Mouse (Mus musculus): ENCODE data around the gene Gm49450.
"Not testable (repeated sequence)": the region's sequence is repeated elsewhere in the genome, so short reads cannot be mapped to it uniquely, and the experiment has no call there.

Gene Gm49450

DNA sequence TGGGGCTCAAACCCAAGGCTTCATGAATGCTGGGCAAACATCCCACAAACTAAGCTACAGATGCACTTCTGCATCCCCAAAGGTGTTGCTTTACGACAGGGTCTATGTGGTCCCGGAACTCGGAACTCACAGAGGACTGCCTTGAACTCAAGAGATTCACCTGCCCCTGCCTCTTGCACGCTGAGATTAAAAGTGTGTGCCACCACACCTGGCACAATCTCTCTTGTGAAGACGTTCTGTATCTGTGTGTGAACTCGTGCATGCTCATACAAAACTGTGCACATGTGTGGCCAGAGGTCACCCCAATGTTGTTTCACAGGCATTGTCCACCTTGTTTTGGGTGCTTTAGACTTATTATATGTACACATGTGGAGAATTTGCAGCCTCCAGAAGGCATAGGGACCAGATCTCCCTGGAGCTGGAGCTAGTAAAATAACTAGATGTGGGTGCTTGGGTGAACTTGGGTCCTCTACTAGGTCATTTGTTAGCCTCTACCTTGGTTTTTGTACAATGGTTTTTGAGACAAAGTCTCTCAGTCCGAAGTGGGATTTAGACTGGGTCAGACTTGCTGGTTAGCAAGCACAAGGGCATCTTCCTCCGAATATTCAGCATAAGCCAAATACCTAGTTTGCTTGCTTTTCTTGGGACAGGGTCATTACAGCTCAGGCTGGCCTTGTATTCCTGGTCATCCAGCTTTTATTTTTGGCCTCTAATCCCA, 23.2 kb downstream of the Gm49450 start:
- peak; percentile 45 for DNase-seq (ENCODE audit: extremely low read depth, insufficient read length, low spot score)

DNA sequence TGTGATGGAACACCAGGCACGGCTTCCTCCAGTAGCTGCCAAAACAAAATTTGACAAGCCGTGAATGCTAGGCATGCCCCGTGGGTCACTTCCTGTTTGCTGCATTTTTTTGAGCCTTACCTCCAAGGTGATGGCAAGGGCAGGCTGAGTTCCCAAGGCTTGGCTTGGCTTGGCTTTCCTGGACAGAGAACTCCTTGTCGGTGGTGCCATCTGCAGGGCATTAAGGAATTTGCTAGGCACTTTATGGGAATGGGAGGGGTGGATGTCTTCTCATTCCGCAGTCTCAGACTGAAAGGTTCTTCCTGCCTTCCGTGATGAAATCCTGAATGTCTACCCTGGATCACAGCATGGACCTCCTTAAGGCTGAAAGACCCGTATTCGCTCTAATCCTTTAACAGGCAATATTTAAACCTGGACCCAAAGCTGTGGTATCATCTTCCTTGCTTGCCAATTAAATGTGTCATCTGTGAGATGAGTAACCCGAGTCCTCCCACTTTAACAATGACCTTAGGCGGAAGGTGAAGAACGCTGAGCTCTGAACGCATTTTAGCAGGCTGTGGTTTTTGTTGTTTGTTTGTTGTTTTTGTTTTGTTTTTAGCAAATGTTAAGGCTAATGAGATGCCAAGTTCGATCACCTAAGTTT, 24.6 kb downstream of the Gm49450 start:
- DNase-seq (ENCODE audit: extremely low read depth, insufficient read length, low spot score): peak; percentile 73

DNA sequence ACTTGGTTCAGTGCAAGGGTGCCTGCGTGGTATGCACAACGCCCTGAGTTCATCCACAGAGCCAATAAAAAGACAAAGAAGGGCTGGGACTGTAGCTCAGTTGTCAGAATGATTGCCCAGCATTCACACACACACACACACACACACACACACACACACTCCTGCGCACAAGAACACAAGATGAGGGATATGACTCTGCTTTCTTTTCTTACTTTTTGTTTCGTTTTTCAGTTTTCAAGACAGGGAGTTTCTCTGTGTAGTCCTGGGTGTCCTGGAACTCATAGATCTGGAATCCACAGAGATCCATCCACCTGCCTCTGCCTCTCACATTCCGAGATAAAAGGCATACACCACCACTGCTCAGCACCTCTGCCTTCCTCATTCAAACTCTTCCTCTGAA, 25.8 kb downstream of the Gm49450 start:
- no peak for DNase-seq (ENCODE audit: extremely low read depth, insufficient read length, low spot score)

DNA sequence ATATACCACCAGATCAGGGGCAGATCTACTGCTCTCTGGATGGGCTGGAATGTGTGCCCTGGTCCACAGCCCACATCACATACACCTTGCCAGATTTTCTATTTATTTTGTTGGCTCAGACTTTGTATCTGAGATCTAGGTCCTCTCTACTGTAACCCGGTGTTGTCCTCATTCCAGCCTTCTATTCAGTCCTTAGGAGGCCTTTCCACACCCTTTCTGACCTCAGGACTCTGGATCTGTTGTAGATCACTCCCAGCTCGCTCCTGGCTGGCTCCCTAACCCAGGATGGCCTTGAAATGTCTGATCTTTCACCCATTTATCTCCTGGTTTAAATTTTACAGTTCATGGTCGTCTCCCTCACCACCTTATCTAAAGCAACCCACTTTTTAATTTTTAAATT, 28.7 kb downstream of the Gm49450 start:
- no peak for DNase-seq (ENCODE audit: extremely low read depth, insufficient read length, low spot score)

DNA sequence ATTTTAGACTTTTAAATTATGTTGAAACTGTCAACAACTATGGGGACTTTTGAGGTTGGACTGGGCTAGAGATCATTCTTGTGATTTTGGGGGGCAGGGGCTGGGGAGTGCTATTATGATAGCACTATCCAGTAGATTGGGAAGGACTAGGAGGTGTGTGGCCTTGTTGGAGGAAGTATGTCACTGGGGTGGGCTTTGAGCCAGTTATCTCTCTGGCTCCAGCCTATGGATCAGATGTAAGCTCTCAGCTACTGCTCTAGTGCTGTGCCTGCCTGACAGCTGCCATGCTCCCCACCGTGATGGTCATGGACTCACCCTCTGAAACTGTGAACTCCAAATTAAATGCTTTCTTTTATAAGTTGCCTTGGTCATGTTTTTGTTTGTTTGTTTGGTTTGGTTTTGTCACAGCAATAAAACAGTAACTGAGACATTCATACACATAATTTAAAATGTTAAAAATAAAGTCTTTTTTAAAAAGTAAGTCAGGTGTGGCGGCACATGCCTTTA, 30.3 kb downstream of the Gm49450 start:
- no peak for DNase-seq (ENCODE audit: extremely low read depth, insufficient read length, low spot score)

DNA sequence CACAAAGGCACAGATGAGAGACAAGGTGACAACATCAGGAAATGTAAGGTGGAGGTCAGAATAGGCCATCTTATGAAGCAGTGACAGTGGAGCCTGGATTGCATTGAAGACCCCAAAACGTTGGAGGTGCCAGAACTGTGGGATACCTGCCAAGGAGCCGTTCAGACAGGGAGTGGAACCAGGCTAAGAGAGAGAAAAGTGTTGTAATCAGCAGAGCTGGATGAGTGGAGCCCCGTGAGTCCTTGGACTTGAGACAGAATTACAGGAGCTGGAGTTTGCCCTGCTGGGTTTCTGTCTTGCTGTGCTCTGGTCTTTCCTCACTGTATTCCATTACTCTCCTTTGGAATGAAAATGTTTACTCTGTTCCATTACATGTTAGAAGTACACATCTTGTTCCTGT, 30.8 kb downstream of the Gm49450 start:
- DNase-seq (ENCODE audit: extremely low read depth, insufficient read length, low spot score): no peak

DNA sequence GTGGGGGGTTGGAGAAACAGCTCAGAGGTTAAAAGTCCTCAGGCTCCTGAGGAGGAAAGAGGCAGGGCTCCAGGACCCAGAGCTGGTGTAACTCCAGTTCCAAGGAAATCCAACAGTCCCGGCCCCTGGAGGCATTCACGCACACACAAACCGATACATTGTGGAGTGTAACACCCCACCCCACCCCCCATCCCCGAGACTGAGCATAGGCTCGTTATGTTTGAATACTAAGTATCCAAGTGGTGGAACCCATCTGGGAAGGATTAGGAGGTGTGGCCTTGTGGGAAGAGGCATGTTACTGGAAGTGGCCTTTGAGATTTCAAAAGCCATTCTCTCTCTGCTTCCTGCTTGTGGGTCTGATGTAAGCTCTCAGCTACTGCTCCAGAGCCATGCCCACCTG, 31.8 kb downstream of the Gm49450 start:
- DNase-seq (ENCODE audit: extremely low read depth, insufficient read length, low spot score): no peak

DNA sequence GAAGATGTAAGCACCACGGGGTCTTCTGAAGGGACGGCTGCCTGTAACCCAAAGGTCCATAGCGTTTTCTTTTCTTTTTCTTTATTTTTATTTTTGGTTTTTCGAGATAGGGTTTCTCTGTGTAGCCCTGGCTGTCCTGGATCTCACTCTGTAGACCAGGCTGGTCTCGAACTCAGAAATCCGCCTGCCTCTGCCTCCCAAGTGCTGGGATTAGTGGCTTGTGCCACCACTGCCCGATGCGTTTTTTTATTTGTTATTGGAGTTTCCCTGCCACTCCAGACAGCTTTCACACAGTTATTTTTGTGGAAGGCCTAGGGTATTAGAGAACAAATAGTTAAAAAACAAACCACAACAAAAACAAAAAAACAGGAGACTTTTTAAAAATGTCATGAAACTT, 34.9 kb downstream of the Gm49450 start:
- DNase-seq (ENCODE audit: extremely low read depth, insufficient read length, low spot score): not testable (repeated sequence)

DNA sequence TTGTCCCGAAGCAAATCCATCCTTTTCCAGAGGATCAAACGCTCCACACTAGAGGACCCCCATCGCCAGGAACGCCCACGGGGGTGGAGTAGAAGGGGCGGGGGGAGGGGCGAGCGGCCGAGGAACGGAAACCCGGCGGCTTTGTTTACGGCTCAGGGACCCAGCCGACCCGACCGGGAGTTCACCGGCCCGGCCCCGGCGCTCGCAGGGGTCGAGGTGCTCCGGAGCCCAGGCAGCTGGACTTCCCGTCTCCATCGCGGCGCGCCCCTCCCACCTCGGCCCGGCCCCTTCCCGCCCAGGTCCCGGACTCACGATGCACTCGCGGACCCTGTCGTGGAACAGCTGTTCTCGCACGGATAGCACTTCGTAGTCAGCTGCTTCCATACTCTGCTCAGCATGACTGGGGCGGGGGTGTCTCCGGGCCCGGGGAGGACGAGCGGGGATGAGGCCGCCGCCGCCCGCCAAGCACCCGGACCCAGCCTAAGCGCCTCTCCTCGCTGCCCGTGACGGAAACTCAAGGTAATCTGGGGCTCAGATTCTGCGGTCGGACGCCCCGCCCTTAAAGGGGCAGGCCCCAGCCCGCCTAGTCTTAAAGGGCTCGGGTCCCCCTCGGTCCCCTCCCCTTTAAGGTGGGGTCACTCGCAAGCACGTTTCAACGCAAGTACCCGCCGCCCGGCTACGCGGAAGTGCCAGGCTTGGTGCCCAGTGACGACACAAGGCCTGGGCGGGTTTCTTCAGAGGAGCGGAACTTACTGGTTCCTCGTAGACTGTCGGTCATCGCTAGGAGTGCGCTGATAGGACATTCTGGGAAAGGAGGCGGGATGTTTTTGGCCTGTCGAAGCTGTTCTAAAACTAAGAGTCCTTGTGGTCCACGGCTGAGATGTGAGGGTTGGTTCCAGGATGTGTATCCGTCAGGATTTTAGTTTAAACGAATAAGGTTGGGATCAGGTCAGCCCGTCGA, 35.5 kb downstream of the Gm49450 start, which contains the start of gene Lmbr1l:
Gene Lmbr1l (minus strand): TSS at position 694 of the 961 bp plus-strand sequence.
- DNase-seq (ENCODE audit: extremely low read depth, insufficient read length, low spot score): peak; percentile 100

DNA sequence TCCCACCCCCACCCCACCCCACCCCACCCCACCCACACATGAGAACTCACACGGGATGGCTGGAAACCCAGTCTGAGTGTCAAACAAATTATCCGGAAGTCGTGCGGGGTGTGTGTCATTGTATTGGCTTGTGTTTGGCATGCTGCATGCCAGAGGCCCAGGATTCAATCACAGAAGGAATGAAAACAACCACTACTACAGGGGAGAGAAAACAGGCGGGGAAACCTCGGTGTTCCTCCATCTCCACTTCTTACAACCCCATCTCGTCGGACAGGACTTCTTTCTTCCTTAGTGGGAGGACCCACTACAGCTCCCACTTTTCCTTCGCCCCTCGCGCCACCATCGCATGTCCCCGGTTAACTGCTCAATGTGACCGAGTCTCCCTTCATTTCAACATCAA, 36.3 kb downstream of the Gm49450 start:
- no peak for DNase-seq (ENCODE audit: extremely low read depth, insufficient read length, low spot score)

DNA sequence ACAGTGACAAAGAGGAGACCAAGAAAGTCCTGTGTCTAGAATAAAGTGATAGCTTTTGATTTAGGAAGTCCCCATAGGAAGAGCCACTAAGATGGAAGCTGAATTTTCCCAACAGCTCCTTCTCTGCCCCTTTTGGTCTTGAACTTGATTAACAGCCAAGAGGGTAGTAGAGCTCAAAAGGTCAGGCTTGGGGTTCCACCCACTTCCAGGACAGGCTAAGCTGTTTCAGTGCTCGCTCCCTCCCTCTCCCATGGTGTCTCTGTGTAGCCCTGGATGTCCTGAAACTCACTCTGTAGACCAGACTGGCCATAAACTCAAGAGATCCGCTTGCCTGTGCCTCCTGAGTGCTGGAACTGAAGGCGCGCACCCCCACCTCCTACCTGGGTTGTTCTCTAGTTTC, 37.3 kb downstream of the Gm49450 start:
- no peak for DNase-seq (ENCODE audit: extremely low read depth, insufficient read length, low spot score)

DNA sequence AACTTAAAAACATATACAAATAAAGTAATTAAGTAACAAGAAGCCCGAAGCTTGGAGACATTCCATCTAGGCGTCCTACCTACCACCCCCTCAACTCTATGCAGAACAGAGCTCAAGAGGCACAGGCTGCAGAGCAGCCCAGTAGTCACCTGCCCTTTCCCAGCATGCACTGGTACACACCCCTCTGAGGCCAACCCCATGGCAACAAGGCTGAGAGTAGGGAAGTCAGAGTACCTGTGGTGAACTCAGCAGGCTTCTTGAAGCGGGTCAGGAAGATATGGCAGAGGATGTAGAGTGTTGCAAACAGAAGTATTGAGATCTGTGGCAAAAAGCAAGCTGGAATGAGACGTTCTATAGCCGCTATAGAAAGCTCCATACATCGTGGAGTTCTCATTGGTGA, 38.4 kb downstream of the Gm49450 start:
- no peak for DNase-seq (ENCODE audit: extremely low read depth, insufficient read length, low spot score)

DNA sequence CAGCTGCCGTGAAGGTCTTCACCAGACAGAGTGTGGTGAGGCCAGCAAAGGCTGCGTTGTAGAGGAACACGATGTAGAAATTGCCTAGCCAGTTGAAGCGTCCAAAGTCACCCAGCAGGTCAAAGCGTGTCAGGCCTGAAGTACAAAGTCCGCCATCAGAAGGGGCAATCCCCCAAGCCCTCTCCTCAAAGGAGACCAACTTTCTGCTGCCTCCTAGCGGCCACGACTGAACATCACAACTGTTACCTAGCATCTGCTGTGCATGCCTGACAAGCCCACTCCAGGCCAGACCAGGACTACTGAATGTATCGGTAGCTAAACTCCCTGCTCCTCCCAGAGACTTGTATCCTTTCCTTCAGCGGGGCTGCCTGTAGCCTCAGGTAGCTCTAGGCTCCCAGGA, 48.7 kb downstream of the Gm49450 start:
- DNase-seq (ENCODE audit: extremely low read depth, insufficient read length, low spot score): no peak

DNA sequence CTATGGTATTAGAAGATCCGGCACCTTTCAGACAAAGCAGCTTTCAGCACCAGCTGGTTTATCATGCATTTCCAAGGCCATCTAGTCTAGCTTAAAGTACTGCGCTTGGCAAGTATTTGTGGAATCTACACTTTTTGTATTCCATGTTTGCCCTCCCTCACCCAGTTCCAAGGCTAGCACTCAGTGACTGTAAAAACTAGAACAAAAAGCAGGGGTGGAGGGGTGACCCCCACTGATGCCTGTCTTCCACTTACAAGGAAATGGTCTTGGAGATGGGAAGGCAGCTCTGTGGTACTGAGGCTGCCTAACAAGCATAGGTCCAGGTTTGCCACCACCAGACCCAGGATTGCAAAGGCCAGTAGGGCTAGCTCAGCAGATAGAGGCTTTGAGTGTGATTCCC, 50.8 kb downstream of the Gm49450 start:
- no peak for DNase-seq (ENCODE audit: extremely low read depth, insufficient read length, low spot score)

DNA sequence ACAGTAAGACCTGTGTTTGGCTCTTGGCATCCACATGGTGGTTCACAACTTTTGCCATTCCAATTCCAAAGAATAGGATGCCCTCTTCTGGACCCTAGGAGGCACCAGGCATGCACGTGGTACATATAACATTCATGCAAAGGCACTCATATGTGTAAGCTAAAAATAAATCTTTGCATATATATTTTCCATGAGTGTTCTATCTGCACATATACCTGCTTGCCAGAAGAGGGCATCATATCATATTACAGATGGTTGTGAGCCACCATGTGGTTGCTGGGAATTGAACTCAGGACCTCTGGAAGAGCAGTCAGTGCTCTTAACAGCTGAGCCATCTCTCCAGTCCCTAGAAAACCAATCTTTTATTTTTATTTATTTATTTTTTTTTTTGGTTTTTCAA, 51.8 kb downstream of the Gm49450 start:
- no peak for DNase-seq (ENCODE audit: extremely low read depth, insufficient read length, low spot score)

DNA sequence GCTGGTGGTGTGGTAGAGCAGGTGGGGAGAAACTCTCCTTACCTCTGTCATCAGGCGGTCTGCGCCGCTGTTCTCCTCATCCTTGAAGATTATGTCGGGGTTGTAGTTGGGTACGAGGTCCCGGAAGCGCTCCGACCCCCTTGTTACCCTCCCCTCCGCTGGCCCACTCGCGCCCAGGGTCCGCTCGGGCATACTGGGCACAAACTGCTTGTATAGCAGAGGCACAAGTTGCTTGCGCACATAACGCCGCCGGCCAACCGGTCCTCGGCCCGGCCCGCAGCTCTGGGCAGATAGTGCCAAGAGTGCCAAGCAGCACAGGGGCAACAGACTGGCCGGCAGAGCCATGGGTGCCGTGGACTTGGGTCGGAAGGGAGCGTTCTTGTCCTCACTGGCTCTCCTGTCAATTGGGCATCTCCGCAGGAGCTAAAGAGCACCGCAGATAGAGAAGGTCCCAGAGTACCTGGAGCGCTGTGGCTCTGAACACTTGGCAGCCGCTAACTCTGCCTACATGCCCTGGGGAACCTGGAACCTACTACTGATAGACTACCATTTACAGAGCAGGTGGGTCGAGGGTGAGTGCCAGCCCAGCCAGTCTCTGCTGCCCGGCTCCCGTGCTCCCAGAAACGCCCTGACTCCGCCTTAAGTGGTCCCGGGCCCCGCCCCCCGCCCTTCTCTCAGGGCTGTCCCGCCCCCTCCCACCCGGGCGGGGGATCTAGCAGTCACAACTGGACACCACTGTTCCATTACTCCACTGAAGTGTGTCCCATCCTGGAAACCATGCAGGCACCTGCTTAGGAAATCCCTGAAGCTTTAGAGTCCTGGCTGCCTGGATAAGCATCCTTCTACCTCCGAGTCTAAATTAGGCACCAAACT, 55.2 kb downstream of the Gm49450 start, which contains the start of gene Dhh:
Gene Dhh (minus strand): TSS at position 613 of the 873 bp plus-strand sequence.
- DNase-seq (ENCODE audit: extremely low read depth, insufficient read length, low spot score): no peak

DNA sequence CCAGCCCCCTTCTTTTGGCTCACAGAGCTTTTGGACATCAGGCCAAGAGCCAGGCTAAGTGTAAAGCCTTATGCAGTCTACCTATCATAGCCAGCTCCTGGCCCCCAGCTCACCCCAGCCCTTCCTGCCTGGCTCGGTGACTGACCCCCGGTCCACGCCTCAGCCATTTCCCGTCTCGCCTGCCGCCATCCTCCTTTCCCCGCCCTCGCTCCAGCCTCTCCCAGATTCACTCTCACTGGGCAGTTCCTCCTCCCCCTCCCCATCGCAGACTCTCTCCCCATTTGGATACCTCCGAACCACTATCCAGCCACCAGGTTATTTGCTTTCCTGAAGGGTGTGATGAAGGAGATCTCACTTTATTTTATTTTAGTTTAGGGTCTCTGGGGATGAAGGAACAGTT, 55.9 kb downstream of the Gm49450 start:
- DNase-seq (ENCODE audit: extremely low read depth, insufficient read length, low spot score): no peak

DNA sequence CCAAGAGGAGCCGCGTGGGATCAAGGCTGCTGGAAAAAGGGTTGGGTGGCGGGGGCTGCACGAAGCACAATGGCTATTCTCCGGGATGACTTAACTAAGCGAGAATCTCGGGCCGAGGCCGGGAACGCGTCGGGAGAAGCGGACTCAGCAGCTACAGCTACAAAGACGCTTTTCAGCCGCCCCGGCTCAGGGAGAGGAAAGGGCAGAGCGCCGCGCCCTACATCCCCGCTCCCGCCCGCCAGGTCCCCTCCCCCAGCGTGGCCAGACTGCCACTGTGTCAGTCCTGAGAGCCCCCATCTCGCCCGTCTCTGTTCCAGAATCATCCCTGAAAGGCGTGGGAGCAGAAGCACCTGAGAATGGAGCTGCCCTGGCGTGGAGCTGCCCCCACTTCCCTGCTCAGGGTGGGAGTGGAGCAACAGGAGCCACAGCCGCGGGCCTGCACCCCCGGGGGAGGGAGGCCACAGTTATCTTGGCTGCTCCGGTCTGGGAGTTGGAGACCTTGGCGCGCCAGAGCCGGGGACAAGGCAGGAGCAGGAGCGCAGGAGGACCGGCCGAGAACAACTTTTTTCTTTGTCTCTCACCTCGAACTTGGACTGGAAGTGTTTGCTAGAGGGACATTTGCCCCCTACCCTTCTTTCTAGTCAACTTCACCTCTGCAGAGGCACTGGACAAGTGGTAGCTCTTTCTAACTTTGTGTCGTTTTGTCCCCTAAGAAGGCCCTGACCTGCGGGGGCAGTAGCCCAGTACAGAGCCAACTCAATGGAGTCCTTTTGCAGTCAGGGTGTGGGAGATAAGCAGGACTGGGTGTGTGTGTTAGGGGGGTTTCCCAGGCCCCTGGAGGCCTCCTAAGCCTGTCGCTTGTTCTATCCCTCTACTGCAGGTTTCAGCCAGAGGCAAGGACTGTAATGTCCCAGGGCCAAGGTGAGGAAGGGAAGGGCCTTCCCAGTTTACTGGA, 57.4 kb downstream of the Gm49450 start:
- no peak for DNase-seq (ENCODE audit: extremely low read depth, insufficient read length, low spot score)
